Mouse (Mus musculus) lung, adult 18-20 months (tissue): ENCODE data around the gene Hmgn1.

ENCODE experiments used
- DNase-seq, 2 experiments: peaks; one replicate each; pipeline ENCODE4 v3.0.0; 2022; ENCODE audit warnings: mixed read lengths in 2 of 2

The Hmgn1 gene

DNA sequence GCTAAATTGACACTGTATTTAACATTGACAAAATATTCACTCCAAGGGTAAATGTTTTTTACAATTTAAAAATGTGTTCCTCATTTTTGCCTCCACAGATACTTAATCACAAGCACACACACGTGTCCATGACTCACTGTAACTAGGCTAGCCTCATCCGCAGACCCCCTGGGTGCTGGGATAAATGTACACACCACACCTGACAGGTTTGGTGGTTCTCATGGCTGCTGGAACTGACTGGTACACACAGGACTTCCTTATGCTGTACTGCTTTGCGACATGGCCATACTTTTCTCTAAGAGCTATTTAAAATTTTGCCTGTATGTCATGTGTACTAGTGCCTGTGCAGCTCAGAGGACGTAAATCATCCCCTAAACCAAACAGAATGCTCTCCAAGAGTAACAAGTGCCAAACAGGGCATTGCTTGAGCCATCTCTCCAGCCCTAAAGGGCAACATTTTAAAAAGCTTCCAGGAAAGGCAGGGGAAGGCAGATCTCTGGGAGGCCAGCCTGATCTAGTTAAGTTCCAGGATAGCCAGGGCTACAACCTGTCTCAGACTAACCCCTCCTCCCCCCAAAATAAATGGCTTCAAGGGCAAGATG, 7.4 kb downstream of the Hmgn1 start:
- no peak for DNase-seq

DNA sequence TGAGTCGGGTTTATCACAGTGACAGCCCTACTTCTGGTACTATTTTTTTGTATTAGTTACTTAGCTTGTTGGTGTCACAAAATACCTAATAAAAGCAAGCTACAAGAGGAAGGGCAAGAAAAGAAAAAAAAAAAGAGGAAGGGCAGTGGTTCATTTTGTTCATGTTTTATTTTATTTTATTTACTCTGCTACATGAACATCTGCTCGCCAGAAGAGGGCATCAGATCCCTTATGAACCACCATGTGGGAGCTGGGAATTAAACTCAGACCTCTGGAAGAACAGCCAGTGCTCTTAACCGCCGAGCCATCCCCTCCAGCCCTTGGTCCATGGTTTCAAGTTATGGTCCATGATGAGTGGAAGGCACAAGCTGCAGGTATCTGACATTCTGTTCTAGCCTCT, 12.8 kb downstream of the Hmgn1 start:
- no peak for DNase-seq

DNA sequence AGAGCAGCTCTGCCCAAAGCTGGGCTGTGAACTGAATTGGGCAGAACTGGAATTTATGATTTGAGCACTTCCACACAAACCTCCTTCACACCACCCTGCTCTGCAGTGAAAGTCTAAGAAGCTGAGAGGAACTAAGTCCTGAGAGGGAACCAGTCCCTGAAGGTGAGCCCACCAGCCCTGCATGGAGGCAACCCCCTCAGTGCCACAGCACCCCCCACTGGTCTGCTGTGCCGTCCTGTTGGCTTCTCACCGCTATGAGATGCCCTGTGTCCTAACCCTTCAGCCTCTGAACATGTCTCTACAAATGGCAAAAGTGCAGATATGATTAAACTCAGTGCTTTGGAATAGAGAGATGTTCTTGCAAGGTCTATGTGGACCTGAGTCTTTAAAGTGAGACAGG, 14.8 kb downstream of the Hmgn1 start:
- DNase-seq, result no peak

DNA sequence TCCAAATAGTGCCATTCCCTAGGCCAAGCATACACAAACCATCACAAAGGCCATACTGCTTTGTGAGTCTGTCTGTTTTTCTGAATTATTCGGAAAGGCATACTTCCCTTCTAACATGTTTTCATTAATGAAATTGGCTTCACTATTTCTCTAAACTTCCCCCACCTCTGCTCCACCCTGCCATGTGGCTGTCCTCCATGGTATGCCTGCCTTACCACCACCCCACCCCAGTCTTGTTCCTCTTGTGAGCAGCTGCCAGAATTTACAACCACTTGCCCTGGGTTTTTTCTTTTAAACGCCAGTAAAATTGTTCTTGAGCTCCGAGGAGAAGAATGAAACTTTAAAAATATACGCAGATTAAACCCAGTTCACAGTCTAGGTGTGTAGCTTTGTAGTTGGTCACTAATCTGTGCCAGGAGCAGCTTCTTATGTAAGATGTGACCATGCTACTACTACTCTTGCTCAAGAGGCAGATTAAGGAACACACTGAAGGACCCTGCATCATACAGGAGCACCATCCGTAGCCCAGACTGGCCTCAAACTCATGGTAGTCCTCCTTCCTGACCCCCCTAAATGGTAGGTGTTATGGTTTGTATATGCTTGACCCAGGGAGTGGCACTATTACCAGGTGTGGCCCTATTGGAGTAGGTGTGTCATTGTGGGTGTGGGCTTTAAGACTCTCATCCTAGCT, 16.7 kb downstream of the Hmgn1 start:
- DNase-seq, result no peak

DNA sequence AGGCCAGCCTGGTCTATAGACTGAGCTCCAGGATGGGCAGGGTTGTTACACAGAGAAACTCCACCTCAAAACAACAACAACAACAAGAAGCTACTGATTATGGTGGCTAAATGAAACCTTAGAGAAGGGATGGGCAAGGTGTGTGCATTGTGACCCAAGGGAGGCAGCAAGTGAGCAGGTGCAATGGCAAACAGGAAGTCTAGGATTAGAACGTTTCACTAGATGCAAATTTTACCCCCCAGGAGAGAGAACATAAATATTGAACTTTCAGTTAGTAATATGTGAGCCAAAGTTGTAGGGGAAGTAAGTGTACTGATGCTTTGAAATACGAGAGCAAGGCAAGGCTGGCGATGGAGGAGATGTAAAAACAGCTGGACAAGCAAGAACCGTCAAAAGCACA, 17.9 kb downstream of the Hmgn1 start:
- DNase-seq, result no peak

DNA sequence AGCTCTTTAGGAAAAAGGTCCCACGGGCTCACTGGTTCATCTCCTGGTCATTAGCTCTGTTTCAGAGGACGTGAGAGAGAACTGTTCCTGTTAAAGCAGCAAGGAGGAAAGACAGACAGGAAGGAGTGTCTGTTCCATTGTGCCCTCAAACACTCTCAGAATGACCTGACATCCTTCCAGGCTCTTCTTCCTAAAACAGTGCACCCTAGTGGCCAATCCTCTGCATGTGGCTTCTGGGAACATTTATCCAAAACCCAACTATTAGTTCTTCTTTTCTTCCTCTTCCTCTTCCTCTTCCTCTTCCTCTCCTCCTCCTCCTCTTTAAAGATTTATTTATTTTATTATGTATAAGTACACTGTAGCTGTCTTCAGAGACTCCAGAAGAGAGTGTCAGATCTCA, 24.5 kb downstream of the Hmgn1 start:
- peak in 1 of 2 experiments; percentile 41 for DNase-seq

DNA sequence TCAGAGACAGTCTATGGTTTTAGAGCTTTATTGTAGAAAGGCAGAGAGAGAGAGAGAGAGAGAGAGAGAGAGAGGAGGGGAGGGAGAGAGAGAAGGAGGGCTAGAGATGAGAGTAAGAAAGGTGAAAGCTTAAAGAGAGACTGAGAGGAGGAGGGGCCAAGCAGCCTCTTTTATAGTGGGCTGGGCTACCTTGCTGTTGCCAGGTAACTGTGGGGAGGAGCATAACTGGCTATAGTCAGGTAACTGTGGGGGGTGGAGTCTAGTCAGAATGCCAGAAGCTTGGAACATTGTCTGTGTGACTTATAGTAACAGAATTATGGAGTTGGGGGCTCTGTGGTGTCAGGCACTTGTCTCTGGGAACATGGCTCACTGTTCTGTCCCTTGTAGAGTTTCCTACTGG, 29.7 kb downstream of the Hmgn1 start:
- peak in 1 of 2 experiments; percentile 23 for DNase-seq

DNA sequence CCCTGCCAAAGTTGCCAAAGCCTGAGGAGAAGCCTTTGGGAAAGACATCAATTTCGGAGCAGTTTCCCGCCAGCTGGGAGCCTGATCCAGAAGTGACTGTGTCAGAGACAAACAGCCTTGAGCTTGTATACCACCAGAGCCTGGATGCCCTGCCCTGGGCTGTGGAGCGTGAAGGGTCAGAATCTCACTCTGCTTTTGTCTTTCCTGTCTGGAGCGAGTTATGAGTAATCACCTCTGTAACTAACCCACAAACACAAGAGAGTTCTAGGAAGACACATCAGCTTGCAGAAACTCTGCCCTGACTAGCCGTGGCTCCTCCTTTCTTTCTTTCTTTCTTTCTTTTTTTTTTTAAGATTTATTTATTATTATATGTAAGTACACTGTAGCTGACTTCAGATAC, 31.6 kb downstream of the Hmgn1 start:
- DNase-seq, result no peak

DNA sequence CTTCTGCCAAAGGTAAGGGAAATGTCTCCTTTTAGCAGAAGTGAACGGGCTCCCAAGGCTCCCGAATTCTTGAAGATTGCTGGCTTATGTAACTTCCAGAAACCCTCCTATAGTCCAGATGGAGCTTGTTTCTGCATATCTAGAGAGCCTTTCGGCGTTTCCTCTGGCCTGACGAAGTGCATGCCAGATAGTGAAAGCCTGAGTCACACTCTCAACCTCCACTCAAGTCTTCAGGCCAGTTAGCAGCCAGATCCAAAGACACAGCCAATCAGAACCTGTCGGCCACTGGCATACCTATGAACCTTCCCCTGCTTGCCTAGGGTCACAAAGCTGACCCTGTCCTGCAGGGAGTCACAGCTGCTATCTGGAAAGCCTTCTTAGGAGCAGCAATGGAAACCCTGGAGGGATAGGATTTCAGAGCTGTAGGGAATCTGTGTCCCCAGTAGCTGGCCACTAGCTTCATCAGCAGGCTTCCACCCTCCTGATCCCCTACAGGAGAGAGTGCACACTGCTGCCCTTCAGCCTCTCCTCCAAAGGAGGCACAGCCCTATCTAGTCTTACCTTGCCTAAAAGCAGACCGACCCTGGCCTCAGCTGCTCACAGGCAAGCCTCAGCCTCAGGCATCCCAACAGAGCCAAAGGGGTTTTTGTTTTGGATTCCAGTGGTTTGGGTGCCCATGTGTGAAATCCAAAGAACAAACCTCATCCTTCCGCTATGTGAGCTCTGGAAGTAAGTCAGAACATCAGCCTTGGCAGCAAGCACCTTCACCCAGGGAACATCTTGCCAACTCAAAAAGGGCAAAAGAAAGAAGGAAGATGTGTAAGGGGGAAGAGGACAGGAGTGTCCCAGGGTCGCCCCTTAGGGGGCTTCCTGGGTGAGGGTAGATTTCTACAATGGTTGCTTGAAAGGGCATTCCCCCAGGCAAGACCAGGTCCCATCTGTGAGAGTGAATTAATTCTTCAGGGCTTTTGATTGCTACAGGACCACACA, 35.7 kb downstream of the Hmgn1 start:
- peak; percentile 75 to 83 for DNase-seq

DNA sequence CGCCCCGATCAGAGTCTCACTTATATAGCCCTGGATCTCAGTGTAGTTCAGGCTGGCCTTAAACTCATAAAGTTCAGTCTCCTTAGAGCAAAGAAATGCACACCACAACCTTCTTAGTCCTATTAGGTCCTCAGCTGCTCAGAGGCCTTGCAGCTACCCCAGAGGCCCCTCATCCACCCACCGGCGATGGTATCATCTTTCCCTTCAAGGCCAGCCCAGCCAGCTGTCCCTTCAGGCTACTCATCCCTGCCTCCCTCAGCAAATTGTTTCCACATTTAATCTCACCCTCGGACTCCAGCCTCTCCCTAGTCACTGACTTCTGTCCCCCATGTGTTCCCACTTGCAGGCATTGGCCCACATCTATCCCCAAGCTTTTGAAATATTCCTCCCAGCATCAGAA, 39.4 kb downstream of the Hmgn1 start:
- DNase-seq, result no peak

DNA sequence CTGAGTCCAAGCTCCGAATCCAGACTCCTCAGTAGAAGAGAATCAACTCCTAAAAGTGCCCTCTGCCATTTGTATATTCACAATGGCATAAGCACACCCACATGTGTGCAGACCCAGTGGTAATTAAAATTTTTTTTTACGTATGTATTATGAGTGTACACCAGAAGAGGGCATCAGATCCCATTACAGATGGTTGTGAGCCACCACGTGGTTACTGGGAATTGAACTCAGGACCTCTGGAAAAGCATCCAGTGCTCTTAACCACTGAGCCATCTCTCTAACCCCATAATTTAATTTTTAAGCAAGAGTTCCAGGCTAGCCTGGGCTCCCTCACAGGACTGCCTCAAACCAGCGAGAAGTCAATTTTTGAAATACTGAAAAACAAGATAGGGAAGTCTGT, 40.1 kb downstream of the Hmgn1 start:
- no peak for DNase-seq

DNA sequence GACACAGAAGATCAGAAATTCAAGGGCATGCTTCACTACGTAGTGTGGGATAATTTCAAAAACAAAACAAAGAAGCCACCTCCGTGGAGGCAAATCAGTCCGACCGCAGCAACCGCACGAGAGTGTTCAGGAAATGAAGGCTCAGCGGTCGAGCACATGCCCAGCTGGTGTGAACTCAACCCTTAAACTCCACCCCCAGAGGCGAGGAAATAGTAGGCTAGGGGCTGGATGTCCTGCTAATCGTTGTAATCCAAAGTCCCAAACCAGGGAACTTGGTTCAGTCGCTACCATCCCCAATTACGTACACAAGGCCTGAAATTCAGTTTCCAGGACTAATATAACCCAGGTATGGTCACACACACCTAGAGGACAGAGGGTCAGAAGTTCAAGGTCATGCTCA, 40.5 kb downstream of the Hmgn1 start:
- peak; percentile 17 to 41 for DNase-seq

DNA sequence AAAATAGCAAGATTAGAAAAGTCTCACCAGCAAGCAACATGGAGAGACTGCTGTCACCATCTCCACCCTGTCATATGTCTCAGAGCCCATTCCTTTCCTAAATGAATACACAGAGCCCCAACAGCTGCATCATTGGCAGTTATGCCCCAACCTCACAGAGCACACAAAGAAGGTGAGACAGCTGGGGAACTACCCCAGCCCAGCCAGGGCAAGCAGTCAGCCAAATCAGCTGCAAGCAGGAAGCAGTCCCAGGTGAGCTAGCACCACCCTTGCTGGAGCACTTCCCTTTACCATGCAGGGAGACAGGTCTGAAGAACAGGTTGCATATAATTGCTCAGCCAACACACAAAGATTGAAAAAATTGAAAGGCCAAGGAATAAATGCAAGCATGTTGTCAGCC, 41.9 kb downstream of the Hmgn1 start:
- no peak for DNase-seq

DNA sequence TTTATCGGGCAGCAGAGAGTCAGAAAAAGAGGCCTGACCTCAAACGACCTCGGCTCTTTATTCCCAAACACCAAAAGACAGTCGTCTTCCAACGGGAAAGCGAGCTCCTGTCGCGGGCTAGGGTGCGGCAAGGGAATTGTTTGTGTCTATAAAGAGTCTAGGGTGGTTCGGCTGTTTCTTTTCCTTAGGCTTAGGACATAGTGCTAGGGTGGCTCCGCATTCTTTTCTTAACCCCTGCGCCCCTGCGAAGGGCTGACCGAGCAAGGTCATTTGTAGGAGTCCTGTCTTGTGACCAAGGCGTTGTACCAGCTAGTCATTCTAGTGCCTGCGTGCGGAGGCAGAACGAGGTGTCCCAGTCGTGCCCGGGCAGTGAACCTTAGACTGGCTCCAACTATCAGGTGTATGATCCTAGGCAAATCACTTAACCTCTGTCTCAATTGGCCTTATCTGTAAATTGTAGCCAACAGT, 44.3 kb downstream of the Hmgn1 start:
- DNase-seq, result peak; percentile 60 to 68

DNA sequence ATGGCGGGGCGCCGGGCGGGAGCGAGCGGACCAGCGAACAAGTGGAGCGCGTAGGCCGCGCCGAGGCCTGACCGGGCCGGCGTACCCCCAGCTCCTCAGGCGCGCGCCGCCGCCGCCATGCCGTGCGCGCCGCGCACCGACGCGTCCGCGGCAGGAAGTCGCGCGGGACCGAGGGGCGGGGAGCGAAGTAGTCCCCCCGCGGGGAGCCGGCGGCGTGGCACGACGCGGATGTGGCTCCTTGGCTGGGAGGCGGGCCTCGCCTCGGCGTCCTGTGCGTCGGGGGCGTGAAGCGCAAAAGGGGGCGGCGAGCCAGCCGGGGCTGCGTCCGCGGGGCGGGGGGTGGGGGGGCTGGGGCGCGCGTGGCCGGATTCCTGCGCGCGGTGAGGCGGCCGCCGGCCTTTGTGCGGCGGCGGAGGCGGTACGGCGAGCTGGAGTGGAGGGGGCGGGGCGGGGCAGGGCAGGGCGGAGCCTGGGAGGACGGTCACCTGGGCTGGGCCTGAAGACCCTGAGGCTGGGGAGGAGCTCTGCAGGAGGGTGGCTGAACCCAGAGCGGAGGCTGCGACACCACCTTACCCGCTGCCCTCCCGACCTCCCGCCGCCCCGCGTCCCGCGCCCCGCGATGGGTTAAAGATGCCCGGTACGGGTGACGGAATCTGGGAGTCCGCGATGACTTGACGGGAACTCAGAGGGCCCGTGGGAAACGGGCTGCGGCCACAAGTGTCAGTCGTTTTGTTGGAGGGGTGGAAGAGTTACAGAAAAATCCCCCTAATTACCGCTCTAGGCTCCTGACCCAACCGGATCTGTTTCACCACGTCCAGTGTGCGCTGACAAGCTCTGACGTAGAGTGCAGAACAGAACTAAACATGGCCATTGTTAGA, 45.0 kb downstream of the Hmgn1 start, which contains the start of gene Brwd1:
Gene Brwd1, minus strand, starts transcription at position 226 of the 878 bp plus-strand sequence.
- peak; percentile 92 to 94 for DNase-seq

DNA sequence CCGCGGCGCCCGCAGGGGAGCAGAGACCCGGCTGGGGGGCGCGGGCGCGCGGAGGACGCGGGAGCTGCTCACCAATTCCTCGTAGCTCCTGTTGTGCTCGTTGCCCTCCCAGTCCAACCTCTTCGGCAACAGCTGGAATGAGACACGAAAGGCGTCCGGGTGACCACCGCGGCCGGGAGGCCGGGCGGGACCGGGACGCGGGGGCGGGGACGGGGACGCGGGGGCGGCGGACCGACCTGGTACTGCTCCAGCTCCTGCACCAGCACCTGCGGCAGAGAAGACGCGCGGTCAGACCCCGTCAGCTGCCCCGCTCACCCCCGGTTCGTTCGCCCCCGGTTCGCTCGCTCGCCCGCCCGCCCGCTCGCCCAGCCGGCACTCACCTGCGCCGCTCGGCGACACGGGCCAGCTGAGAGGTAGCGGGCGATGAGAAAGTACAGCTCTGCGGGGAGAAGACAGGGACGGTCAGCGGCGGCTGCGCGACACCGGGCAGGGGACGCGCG, 45.7 kb downstream of the Hmgn1 start:
- peak; percentile 60 to 61 for DNase-seq

DNA sequence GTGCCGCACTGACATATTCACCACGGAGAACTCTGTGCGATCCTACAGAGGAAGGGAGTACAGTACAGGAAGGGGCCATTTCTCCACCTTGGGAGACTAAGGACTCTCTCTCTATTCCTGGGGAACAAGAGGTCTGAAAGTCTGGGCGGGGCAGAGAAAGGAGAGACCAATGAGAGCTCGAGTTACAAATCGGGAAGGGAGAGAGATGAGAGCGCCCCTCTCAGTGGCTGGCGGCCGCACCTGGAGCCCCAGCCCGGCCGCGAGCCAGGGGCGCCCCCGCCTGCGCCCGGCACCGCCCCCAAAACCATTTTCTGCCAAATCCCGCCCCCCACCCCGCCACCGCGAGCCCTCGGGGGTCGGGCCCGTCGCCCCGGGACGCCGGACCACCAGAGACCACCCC, 46.2 kb downstream of the Hmgn1 start:
- peak; percentile 92 to 94 for DNase-seq

DNA sequence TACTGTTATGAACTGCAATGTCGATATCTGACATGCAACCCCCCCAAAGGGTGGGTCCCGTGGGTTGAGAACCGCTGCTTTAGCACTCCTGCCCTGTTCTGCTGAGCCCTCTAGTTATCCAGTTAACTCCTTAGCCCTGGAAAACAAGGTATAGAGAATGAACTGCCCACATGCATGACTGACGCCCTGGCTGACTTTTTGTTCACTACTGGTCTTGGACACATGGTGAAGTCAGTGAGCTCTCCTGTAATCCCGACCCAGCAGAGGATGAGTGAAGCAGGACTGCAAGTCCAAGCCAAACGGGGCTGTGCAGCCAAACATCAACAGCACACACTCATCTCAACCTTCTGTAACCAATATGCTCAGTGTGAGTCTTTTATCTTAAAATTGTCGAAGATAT, 47.0 kb downstream of the Hmgn1 start:
- DNase-seq, result no peak
